Mouse (Mus musculus): ENCODE results near the gene Gm10486. TPM values are rescaled to one million over a fixed set of nuclear protein-coding genes. Genes with fewer than 3 reads are reported as not detected.

Gene Gm10486
- polyA plus RNA-seq (2012; rRNA removed) = not detected in 2 replicates

GRCm38 (mm10) chrX:35067084-35067483 lies at the start of gene Gm10486:
Gene Gm10486 (plus strand): TSS chrX:35067384.

Measured in ovary, adult 2 months (tissue).